Mouse (Mus musculus): ENCODE results near the gene Ncor2.

The Ncor2 gene

DNA sequence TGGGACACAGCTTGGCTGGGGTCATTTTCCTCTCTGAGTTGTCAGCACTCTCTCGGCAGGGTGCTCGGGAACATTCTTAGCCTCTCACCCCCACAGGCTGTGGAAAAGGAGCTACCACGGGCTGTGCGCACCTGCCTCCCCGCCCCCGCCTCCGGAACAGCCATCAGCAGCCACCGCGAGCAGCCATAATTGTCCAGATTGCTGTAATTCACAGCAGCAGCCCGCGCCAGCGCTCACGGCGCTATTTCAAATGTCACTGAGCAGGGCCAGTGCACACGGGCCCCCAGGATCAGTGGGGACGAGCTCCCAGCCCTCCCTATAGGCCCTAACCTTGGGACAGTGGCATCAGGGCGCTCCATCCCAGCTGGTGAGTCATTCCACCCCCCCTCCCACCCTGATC is 116.0 kb downstream of the Ncor2 start:
- no peak for DNase-seq (ENCODE audit: low read depth)

DNA sequence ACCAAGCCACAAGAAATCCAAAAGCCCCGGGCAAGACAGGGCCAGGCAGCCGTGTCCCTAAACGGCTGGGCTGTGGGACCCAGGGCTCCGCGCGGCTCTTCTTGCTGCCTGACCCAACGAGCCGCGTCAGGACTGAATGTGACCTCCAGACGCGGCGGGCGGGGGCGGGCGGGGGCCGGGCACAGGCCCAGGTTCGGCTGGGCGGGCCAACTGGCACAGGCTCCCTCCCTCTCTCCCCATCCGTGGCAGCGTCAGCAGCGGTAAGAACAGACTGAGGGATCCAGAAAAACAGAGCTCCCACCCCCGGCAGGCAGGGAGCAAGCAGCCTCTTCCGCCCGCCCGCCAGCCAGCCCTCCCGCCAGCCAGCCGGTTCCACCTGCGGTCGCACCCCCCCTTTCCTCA is 120.8 kb downstream of the Ncor2 start:
- DNase-seq (ENCODE audit: low read depth): no peak

DNA sequence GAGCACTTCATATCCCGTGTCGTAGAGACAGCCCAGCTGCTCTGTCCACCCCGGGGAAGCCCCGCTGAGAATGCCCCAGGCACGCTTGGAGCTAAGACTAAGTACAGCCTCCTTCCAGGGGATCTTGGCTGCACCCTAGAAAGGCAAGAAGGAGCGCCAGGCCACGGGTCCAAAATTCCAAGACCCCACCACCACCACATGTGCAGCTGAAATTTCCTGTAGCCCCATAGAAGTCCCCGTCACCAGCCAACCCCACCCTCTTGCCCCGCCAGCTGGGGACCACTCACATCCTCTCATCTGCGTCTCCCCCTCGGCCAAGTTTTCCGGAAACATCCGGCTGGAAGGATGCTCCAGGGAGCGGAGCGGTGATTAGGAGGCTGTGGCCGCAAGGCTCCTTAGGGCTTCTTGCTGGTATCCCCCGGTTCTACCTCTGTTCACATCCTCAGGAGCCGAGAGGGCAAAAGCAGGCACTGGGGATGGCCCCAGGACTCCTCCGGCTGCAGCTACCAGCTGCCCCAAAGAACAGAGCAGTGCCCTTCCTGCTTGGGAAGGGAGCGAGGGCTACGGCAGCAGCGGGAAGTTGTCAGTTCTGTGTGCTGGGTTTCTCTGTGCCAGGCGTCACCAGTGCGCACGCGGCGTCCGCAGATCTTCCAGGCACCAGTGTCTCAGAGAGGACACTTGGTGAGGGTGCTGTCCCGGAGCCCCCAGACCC is 121.3 kb downstream of the Ncor2 start:
- DNase-seq (ENCODE audit: low read depth): no peak

DNA sequence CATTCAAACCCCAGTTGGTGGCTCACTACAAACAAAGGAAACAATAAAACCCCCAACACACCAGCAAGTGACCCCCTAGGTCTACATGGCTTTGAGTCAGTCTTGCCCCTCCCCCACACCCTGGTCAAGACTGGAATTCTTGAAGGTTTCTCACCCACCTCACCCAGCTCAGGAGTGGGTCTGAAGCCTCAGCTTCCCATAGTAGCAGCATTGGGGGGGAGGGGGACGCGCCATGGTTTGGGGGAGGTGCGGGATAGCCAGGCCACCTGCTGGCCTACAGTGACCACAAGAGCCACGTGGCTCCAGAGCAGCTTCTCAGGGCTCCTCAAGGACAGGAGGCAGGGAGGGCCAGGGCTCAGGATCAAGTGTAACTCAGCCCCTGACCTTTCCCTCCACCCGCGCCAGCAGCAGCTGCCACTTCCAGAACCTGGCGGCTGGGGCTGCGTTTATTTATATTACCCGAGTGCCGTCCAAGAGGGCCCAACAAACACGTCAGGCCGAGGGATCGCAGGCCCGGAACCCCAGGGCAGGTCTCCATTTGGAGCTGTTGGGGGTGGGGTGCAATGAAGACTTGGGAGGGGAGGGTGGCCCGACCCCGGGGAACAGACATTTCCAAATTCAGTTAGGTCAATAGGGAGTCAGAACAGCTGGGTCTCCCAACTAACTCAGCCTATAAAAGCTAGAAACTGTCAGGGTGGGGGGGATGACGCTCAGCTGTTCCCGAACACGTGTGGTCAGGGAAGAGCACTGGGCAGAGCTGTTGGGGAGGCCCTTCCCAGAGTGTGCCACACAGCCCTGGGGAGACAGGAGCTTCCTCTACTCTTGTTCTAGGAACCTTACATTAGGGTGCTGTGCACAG is 122.1 kb downstream of the Ncor2 start:
- DNase-seq (ENCODE audit: low read depth): no peak

DNA sequence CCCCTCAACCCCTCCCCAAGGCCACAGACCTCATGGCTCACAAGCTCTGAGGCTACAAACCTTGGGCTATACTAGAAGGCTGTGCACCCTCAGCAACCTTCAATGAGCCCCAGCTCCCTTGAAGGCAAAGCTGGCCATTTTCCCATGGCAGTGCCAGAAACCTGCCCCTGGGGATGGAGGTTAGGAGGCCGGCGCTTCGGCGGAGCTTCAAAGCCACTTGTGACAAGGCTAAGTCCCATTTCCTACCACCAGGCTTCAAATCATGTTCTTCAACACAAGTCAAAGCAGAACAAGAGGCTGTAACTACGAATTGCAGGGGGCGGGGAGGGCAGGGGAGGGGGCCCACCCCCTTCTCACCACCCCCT is 122.7 kb downstream of the Ncor2 start:
- no peak for DNase-seq (ENCODE audit: low read depth)

DNA sequence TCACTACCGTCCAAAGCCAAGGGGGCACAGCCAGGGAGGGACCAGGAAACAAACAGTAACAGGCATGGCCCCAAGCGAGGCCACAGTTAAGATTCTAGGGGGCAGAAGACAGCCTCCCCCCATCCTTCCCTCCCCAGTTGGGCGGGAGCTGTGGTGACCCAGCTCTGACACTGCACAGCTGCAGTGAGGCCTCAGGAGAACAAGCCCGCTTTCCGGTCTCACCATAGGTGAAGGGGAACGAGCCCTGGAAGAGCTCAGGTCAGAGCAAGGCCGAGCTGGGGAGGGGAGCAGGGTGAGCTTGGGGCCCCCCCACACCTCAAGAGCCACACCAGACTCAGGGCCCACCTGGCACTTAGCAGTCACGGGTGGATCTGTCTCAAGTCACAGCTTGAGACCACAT is 123.1 kb downstream of the Ncor2 start:
- DNase-seq (ENCODE audit: low read depth): no peak

DNA sequence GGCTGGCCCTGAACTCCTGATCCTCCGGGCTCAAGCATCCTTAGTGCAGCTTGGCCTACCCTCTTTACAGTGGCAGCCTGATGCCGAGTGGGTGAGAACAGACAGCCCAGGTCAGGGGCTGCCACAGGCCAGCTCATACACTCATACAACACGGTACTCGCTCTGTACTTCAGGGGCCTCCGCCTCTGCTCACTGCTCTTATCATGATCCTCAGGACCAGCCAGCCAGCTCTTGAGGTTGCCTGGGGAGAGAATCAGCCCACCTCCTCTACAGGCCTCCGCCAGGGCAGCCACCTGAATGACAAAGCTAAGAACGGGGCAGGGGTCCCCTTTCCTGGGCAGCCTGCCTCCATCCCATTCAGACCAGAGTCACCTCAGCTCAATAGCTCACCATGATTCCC is 125.4 kb downstream of the Ncor2 start:
- no peak for DNase-seq (ENCODE audit: low read depth)

DNA sequence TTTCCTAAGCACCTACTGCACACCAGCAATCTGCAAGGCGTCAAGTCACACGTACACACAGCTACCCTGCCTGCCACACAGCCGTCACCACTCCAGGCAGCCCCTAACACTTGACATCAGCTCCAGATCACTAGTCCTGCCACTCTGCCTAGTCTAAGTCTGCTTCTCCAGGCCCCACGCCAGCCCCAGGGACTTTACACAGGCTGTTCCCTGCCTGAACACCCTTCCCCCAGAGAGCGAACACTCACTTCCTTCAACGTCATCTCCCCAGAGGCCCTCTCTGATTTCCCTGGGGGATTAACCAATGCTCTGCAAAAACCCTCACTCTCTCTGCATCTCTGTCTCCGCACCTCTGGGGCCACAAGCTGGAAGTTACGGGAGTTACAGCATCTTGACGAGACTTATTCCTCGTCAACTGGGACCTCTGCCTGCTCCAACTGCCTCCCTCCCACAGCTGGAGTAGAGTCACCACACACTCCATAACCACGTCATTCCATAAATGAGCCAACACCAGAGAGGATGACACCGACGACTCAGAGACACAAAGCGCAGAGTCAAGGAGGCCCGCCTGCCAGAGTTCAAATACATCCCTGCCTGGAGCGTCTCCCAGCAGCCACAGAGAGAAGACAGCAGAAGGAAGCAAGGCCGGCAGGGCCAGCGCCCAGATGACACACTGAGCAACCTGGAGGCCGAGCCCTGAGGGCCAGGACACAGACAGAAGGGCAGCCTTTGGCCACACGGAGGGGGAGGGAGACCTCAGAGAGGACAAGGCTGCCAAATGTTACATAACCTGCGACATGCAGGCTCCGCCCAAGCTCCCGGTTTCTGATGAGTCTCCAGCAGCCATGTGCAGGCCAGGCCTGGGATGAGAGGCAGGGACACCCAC is 126.2 kb downstream of the Ncor2 start:
- no peak for DNase-seq (ENCODE audit: low read depth)

DNA sequence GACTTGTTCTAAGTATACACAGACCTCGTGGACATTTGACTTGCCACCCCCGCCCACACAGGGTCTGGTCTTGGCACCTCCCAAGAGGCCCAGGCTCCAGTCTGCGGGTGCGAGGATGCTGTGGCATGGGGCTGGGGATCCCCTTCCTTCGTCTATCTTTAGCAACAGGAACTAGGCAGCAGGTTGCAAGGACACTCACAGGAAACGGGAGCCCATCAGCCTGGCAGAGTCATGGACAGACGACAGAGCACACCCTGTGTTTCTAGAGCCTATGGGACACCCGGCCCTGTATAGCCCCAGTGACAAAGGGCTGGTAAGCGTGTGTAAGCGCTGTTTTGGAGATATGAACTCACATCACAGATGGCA is 126.8 kb downstream of the Ncor2 start:
- no peak for DNase-seq (ENCODE audit: low read depth)

DNA sequence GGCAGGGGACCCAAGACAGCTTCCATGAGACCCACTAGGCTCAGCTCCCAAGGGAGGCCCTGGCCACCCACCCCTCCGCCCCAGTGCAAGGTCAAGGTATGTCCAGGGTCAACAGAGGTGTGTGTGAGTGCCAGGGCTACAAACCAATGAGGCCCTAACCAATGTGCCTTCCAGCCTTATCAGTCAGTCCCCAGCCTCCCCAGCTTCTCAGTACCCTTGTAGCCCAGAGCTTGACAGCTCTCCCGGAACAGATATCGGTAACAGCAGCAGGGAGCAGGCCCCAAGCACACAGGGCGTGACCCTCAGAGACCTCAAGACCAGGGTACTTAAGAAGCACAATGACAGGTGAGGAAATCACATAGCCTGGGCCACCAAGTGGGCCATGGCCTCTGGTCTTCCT is 129.5 kb downstream of the Ncor2 start:
- no peak for DNase-seq (ENCODE audit: low read depth)

DNA sequence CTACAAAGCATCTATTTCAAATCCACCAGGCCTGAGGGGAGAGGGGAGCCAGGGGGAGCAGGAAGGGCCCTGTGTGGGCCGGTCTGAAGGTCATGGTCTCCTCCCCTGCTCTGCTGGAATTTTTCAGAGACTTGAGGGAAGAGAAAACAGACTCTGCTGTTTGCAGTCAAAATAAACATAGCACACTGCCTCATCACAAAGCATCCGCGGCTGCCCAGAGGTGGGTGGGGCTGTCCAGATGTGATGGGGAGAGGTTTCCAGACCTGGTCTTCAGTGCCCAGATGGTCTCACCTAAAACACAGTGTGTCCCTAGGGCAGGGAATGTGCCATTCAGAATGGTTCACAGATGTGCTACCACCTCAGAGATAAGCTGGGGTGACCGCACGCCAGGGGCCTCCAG is 132.6 kb downstream of the Ncor2 start:
- DNase-seq (ENCODE audit: low read depth): no peak

DNA sequence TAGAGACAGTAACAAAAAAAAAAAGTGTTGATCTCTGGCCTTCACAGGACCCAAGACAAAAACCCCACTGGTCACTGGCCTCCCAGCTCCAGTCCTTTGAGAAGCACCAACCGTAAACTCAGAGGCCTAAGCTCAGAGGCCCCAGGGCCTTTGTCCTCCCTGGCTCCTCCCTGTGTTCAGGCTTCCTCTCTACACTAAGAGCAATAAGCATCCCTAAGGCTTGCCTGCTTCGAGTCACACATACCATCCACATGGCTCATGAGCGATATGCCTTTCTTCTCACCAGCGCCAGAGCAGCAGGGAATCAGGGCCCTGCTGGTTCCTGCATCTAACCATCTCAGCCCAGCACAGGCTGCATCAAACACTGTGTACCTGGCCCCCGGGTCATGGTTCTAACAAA is 133.8 kb downstream of the Ncor2 start:
- DNase-seq (ENCODE audit: low read depth): no peak

DNA sequence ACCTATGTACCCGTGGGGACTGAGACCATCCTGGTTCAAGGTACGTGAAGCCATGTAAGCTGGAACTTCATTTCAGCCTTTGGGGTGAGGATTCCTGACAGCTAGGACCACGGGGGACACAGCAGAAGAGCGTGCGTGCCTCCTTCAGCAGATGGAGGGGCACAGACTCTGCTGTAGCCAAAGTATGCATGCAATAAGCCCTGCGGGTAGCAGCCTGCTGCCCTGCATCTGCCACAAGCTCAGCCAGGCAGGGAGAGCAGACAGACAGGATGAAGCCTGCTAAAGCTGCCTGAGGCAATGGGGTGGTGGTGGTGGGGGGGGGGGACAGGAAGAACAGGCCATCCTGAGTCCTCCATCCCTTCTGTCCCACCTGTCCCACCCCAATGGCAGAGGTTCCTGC is 135.6 kb downstream of the Ncor2 start:
- DNase-seq (ENCODE audit: low read depth): no peak

DNA sequence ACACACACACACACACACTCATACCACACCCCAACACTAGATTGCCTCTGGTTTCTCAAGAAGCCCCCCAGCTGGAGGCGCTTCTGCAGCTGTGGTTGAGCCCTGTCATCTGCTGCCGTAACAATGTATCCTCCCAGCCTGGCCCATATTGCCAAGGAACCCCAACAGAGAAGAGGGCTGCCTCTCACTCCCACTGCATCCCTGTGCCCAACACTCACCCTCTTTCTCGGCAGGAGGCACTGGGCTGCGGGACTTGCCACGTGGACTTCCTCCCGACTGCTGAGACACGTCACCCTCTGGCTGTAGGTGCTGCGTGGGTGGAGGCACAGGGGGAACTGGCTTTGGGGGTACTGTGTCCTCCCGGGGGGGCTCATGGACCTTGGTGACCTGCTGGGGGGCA is 137.4 kb downstream of the Ncor2 start:
- no peak for DNase-seq (ENCODE audit: low read depth)

DNA sequence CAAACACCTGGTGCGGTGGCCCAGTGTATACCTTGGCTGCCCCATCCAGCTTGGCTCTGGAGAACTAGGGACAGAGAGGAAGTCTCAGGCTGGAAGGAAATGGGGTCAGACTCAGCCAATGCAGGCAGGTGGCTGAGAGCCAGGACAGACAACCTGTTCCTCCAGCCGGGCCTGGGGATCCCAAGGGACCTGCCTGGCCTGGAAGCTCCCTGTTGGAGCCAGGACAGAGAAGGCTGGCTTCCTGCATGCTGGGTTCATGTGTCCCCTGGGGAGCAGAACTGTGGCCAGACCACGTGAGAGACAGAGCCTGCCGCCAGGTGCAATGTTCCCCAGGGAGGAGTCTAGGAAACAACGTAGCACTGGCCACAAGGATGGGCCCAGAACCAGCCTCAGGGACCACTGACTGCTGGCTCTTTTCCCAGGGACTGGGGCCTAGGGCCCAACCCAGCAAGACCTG is 138.9 kb downstream of the Ncor2 start:
- DNase-seq (ENCODE audit: low read depth): no peak

DNA sequence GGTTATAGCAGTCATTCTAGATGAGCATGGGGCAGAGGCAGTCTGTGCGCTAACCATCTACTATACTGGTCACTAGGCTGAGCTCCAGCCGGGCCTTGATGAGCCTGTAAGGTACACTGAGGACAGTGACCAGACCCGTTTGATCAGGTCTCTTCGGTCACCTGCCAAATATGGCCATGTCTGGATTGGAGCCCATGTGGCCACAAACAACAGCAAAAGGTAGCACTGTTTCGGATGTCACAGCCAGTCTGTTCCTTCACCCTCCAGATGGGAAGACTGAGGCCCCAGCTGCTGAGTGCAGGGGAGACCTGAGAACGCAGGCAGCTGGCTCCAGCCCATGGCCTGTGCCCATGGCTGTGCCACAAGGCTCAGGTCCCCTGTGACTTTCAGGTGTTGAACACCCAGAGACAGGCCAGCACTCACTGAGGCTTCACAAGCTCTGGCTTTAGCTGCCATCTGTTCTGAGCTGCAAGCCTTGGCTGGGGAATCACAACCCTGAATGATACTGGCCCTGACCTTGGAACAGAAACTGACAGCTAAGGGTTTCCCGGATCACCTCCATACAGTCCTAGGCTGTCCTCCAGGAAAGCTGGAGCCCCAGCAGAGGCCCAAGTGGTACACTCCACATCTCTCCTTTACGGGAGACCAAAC is 139.5 kb downstream of the Ncor2 start:
- no peak for DNase-seq (ENCODE audit: low read depth)

DNA sequence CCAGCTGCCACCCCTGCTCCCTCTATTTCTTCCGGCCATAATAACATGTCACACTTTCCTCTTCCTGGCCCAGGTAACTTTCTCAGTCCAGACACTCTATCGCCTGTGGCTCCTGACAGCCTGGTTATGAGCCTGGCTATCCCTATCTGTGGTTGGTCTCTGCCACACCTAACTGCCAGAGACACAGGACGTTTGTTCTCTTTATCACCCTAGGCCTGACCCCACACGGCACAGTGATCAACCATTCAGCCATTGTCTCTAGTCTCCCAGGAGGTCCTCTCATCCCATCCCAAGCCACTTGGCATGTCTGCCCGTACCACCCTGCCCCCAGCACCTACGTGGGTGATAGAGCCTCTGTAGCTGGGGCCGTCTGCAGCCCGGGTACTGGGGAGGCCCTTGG is 142.5 kb downstream of the Ncor2 start:
- no peak for DNase-seq (ENCODE audit: low read depth)

DNA sequence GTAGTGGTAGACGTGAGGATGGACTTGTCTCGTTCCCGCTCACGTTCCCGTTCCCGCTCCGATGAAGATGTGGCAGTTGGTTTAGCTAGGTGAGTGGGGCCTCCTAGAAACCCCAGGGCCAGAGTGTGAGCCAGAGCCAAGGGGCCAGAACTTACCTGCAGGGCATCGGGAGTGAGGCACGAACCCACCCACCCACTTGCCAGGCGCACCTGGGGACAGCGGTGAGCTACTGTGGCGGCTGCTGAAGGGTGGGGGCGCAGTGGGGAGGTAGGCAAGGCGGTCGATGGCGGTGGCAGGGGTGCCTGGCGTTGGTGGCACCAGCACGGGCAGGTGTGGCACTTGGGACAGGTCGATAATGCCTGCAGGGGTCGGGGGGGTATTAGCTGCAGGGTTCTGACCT is 150.1 kb downstream of the Ncor2 start:
- DNase-seq (ENCODE audit: low read depth): no peak

DNA sequence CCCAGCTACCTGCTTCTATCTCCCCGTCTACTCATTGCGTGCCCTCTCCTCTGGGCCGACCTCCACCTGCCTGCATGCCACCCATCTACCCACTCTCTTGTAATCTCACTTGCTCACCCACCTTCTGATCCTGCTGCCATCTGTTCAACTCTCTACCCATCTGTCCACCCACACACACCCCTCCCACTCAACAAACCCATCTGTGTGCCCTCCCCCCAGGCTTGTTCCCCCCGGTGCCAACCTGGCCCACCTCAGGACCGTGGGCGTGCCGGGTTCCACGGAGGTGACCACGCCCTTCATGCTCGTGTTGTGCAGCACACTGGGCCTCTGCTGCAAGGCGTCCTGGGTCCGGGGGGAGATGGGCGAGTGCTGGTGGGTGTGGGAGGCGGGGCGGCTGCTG is 150.6 kb downstream of the Ncor2 start:
- DNase-seq (ENCODE audit: low read depth): no peak

DNA sequence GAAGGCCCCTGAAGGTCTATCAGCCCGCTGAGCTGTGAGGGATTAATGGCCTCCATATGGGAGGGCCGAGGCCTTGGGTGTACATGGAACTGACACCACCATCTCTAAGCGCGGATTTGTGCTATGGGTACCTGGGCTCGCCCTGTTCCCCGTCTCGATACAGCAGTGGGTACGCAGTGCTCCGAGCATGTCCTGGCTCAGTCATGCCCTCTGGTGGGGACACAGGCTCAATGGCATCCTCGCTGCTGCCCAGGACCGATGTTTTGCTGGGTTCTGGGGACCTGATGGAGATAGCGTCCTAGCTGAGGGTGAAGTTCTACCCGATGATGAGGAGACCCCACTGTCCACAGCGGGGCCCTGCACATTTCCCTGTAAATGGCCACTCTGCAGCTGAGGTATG is 155.0 kb downstream of the Ncor2 start:
- no peak for DNase-seq (ENCODE audit: low read depth)

DNA sequence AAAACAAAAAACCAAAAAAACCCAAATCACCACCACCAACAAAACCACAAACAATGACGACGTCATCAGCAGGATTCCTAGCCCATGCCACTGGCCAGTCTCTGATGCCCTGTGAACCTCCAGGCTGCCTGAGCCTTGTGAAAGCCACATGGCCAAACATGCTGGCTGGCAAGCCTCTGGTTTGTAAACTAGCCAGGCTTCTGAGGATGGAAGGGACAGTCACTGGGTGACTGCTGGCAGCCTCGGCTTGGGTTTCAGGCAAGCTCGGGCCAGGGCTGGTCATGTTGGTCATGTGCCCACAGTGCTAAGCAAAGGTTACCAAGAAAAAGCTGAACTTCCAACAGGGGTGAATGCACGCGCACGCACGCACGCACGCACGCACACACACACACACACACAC is 157.7 kb downstream of the Ncor2 start:
- no peak for DNase-seq (ENCODE audit: low read depth)

DNA sequence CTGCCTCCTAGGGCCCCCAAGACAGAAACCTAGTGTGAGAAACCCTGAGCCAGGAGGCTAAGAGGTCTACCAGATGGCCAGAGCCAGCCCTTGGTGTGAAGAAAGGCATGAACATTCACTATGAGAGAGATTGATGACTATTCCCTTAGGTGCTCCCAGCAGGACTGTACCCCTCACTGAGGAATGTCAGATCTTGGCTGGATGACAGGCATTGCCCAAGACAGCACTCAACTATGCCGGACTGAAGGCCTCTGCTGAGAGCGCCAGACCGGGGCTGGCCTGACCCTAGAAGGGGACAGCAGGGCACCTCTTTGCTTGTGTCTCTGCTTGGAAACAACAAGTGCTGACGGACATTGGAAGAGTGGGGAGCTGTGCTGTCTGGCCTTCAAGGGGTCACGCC is 159.9 kb downstream of the Ncor2 start:
- DNase-seq (ENCODE audit: low read depth): no peak

Measured in c-Kit-positive CD71-negative TER-119-negative erythroid progenitor cells, embryonic 14.5 days (primary cell).